Mouse (Mus musculus) thymus, adult 2 months (tissue): Measurements from ENCODE around the gene Hist2h2aa2.
"Not testable (repeated sequence)": the region's sequence is repeated elsewhere in the genome, so short reads cannot be mapped to it uniquely, and the experiment has no call there.

Source experiments
- CTCF ChIP-seq: fragments of 200-500 bp; IDR thresholded peaks from 2 replicates; pipeline ENCODE4 v1.5.1; 2012; ENCODE audit warnings: mild to moderate bottlenecking, control low read depth, low read length, moderate library complexity, borderline replicate concordance; ENCODE audit not compliant: control insufficient read depth, poor library complexity, insufficient read depth; ENCODE audit errors: extremely low read depth
- POLR2A ChIP-seq: fragments of 200-500 bp; IDR thresholded peaks from 2 replicates; pipeline ENCODE4 v1.6.1; 2012; ENCODE audit warnings: mild to moderate bottlenecking, low read length, control low read depth, moderate library complexity; ENCODE audit not compliant: control insufficient read depth, poor library complexity, insufficient read depth; ENCODE audit errors: extremely low read depth

DNA sequence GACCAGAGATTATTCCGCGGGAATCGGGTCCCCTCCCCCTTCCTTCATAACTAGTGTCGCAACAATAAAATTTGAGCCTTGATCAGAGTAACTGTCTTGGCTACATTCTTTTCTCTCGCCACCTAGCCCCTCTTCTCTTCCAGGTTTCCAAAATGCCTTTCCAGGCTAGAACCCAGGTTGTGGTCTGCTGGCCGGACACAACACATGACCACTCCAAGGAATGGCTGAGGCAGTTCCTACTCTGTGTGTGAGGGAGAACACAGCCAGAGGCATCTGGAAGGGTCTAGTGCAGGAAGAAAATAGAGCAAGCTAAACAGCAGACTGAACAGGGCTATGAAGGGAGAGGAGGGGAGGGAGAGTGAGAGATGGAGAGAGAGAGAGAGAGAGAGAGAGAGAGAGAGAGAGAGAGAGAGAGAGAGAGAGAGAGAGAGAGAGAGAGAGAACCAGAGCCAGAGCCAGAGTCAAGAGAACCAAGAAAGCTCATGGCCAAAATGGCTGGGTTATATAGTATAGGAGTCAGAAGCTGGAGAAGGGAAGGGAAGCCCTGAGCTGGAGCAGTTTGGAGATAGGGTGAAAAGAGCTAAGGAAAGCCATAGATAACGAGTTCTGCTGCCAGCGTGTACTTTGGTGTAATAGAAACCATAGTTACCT is 41.4 kb downstream of the Hist2h2aa2 start:
- TF ChIP-seq CTCF, POLR2A: not testable (repeated sequence)
